Mouse (Mus musculus): ENCODE data around the gene Mtmr4.

DNA sequence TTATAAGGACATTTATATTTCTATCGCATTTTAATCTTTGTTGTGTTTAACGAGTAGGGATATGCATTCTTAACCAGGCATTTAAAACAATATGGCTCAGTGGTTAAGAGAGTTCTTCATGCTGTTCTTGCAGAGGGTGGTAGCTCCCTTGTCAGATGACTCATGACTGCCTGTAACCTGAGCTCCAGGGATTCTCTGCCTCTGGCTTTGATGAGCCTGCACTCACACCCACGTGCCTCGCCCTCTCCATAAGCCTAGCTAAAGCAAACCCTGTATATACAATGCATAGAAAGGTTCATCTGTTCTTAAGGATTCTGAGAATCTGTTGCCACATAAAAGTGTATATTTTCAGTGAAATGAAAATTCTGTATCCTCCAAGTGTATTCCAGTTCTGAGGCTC is 31.2 kb downstream of the Mtmr4 start:
- TF ChIP-seq FLI1 (IDR thresholded peaks at IDR 0.05; ENCODE audit: low read length): no peak
- no peak for TF ChIP-seq GATA1 (IDR thresholded peaks at IDR 0.05; ENCODE audit: borderline replicate concordance, low read length)

Data from megakaryocyte, embryonic 14.5 days (primary cell).